Mouse (Mus musculus) stomach, postnatal 0 days (tissue): ENCODE data around the gene Dst.

Source experiments
- CTCF ChIP-seq: IDR thresholded peaks from 2 replicates; pipeline ENCODE4 v1.5.1; 2016; ENCODE audit warnings: antibody characterized with exemption, low read depth, mild to moderate bottlenecking, moderate library complexity
- EP300 ChIP-seq: optimal IDR thresholded peaks from 2 replicates; pipeline ENCODE3; 2016; ENCODE audit warnings: antibody characterized with exemption

DNA sequence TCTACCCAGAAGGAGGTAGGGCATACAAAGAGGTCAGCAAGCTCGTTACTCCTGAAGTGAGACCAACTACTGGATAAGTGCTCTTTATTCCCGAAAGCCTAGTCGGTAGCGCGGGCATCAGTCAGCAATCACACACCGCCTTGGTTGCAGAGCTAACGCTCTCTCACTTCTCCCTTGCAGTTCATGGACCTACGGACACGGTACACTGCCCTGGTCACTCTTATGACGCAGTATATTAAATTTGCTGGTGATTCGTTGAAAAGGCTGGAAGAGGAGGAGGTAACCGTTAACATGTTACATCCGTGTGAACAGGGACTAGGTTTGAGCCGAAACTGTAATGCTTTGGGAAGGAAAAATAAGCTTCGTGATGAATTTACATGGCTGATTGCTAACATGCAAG is 266.5 kb downstream of the Dst start:
- TF ChIP-seq CTCF (no peak), EP300 (no peak)
